Mouse (Mus musculus) ovary, postnatal 14 days (tissue): Measurements from ENCODE around the gene Map4k1.

ENCODE experiments used
- DNase-seq: peaks from one replicate; pipeline ENCODE4 v3.0.0; 2022; ENCODE audit warnings: low spot score

Gene Map4k1

GRCm38 (mm10) chr7:28977556-28977955, 4.3 kb upstream of the Map4k1 start:
- DNase-seq = no peak

- no peak for DNase-seq
Measured at GRCm38 (mm10) chr7:28982274-28983013, 594 bp downstream of the Map4k1 start.

DNA sequence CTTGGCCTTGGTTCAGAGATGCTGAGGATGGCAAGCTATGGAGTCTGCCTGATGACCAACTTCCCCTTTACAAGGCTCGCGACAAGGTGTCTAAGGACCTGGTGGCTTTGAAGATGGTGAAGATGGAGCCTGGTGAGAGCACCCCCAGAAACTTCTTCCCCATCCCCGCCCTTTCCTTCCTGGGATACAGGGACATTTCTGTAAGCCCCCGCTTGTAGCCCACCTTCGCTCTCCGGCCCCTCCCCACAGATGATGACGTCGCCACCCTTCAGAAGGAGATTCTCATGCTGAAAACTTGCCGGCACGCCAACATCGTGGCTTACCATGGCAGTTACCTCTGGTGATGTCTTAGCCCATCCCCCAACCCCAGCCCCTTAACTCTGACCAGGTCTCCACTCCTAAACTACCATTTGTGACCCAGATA, 1.3 kb downstream of the Map4k1 start:
- DNase-seq = no peak

DNA sequence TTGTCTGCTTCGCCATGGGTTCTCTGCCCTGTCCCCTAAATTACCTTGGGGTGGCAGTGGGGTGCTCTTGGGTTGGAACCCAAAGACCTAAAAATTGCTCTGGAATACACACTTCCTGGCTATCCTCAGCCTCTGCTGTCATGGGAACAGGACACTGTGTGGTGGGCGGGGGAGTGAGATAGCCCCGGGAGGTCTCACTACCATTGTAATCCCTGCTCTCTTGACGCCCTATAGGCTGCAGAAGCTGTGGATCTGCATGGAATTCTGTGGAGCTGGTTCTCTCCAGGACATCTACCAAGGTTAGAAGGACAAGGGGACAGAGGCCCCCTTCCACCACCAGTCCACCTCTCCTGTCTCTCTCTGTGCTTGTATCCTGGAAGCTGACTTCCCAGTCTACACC, 2.0 kb downstream of the Map4k1 start:
- no peak for DNase-seq

- no peak for DNase-seq
Measured at GRCm38 (mm10) chr7:28984452-28984851, 2.6 kb downstream of the Map4k1 start.

DNA sequence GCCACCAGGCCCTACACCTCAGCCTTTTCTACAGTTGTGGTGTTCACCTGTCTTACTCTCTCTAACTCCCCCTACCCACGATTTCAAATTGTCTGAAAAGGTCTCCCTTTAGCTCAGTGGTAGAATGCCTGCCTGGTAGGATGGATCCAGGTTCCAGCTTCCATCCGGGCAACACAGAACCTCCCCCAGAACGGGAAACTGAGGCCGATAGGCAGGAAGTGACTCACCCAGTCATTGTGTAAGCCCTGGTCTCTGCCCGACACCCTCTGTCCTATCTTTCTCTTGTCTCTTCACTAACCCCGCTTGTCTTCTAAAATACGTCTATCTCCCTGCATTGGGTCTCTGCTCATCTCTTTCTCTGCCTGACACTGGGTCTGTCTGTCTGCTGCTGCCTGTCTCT, 3.4 kb downstream of the Map4k1 start:
- DNase-seq = no peak

DNA sequence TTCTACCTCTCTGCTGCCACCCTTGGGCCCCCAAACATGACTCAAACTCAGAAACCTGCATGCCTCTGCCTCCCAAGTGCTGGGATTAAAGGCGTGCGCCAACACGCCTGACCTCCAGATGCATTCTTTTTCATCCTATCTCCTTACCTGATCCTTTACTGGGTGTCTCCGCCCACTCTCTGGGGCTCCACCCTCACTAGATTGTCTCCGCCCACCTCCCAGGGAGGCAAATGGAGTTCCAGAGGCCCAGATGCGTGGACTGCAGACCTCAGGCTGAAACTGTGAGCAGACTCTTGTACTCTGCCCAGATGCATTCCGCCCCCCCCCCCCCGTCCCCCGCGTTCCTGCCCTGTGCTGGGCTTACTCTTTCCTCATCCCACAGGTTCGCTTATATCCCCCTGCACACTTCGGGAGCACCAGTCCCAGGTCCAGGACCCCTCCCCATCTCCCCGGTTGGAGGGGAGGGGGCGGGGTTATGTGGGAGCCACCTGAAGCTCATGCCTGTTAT, 9.0 kb downstream of the Map4k1 start:
- DNase-seq = no peak

DNA sequence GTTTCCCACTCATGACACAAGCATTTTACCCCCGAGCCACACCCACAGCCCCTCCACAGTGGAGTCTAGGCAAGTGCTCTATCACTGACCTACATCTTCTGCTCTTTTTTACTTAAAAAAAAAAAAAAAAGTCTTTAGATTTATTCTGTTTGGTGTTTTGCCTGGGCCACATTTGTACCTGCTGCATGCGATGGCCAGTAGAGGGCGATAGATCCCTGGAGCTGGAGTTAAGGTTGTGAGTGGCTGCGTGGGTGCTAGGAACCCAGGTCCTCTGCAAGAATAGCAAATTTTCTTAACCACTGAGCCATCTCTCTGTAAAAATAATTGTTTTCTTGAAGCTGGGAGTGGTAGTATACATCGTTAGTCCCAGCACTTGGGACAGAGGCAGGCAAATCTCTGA, 9.8 kb downstream of the Map4k1 start:
- no peak for DNase-seq

DNA sequence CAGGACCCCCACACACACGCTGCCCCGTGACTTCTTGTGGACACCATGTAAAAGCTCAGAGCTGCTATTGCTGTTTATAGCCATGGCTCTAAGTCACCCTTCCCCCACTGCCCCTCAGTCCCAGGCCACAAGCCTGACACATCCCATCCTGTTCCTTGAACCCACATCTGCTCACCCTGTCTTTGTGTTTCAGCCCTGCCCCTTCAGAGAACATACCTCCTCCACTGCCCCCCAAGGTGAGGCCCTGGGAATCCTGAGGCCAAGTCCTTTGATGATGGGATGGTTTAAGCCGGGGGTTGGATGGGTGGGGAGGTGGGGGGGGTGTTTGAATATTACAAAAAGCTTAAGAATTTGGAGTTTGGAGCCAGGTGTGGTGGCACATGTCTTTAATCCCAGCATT, 11.1 kb downstream of the Map4k1 start:
- no peak for DNase-seq

DNA sequence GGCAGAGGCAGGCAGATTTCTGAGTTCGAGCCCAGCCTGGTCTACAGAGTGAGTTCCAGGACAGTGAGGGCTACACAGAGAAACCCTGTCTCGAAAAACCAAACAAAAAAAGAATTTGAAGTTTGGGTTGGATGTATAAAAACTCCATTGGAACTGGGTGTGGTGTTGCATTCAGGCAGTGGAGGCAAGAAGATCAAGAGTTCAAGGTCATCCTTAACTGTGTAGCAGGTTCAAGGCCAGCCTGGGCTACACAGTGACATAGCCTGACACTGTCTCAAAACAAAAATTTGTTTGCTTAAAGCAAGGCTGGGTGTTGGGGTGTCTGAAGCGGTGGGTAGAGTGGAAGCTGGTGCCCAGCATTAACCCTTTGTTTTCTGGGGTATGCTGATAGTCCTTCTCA, 11.6 kb downstream of the Map4k1 start:
- no peak for DNase-seq

DNA sequence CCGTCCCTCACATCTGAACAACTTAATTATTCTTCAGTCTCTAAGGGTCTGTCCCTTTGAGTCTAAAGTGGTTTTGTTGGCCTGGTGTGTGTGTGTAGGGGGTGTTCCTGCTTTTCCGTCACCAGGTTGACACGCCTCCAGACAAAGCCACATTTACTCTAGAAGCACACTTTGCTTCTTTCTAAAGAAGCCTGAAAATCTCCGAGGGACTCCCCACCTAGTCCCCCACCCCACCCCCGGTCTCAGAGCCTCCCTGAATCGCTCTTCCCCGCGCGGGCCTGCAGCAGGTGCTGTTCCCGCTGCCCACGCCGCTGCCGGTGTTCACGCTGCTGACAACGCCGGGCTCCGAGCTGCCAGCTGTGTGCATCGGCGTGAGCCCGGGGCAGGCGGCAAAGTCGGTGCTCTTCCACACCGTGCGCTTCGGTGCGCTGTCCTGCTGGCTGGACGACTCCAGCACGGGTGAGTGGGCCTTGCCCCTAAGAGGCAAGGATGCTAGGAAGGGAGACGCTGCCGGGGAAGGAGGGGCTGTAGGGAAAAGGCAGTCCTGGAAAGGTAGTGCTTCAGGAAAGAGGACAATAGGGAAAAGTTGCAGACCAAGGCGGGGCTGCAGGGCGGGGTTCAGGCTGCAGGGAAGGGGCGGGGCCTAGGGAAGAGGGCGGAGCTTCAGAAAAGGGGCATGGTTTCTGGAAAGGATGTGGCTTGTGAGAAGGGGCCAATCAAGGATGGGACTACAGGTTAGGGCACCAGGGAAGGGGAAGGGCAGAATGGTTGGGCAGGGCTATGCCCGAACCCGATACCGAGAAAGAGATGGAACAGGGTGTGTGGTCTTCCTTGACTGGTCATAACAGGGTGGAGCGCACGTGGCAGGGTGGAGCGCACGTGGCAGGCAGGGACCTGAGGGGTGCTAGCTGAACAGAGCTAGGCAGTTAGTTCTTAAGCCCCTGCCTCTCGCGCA, 19.1 kb downstream of the Map4k1 start:
- peak; percentile 58 for DNase-seq

- no peak for DNase-seq
Measured at GRCm38 (mm10) chr7:29007224-29008101, 25.6 kb downstream of the Map4k1 start.

DNA sequence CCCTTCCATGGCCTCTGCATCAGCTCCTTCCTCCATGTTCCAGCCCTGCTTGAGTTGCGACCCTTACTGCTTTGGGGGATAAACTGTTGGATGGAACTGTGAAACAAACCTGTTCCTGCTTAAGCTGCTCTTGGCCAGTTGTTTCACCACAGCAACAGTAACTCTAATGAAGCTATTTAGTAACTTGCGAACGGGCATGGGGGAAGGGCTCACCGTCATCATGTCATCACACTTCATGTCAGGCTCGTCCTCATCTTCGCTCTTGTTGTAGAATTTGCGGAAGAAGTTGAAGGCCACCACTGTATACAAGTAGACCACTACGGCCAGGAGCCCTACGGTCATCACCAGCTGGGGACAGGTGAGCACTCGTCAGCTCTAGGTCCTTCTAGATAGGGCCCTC, 26.3 kb downstream of the Map4k1 start:
- no peak for DNase-seq

GRCm38 (mm10) chr7:29008714-29009113, 26.9 kb downstream of the Map4k1 start:
- no peak for DNase-seq

DNA sequence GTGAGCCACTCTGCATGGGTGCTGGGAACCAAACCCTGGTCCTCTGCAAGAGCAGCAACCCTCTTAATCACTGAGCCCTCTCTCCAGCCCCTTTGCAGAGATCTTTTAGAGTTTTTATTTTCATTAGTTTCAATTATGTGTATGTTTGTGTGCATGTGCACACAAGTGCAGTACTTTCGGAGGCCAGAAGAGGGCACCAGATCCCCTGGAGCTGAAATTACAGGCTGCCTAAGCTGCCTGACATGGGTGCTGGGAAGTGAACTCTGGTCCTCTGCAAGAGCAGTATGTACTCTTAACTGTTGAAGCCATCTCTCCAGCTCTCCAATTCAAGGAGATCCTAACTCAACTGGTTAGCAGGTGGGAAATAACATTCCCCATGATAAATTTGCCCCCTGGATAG, 33.1 kb downstream of the Map4k1 start:
- no peak for DNase-seq

- DNase-seq = no peak
Measured at GRCm38 (mm10) chr7:29016440-29016839, 34.6 kb downstream of the Map4k1 start.

- no peak for DNase-seq
Measured at GRCm38 (mm10) chr7:29017222-29017621, 35.4 kb downstream of the Map4k1 start.

DNA sequence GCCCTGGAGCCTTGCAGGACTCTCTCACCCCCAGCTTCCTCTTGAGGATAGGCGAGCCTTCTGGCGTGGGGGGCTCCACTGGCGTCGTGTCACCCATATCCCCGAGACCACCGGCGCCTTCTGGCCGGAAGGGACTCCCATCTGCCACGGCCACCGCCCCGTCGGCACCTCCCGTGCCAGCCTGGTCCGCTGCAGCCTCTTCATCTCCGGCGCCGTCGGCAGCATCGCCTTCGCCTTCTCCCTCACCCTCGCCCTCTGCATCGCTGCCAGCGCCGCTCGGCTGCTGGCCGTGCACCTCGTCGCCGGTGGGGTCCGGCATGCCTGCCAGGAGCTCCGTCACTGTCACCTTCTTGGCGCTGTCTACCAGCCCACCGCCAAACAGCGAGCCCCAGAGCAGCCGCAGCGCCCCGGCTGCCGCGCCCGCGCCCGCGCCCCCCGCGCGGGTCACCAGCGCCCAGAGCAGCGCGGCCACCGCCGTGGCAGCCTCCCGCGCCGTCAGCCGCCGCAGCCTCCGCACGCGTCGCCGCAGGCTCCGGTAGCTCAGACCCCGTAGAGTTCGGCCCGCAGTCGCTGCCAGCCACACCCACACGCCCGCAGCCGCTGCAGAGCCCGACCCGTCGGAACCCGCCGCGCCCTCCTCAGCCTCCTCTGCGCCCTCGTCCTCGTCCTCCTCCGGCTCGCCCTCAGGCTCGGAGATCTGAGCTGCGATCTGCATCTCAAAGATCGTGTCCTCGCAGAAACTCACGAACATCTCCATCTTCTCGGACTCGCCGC, 37.8 kb downstream of the Map4k1 start:
- no peak for DNase-seq

- DNase-seq = no peak
Measured at GRCm38 (mm10) chr7:29022479-29022878, 40.6 kb downstream of the Map4k1 start.

- DNase-seq = no peak
Measured at GRCm38 (mm10) chr7:29023514-29023913, 41.7 kb downstream of the Map4k1 start.

DNA sequence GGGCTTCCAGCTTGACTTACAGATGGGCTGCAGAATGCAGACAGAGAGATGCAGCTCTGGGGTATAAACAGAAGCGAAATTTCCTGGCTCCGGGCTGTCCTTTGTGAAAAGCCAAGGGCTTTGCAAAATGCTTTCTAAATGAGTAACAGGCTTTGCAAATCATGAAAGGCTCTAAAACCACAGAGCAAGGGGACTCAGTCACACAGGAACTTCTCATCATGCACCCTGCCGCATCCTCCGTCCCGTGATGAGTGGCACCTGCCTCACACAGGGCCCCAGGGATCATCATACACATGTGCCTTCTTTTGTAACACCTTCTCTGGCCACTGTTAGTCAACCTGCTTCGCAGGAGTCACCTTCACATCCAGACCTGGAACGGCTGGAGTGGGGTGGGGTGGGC, 43.7 kb downstream of the Map4k1 start:
- DNase-seq = no peak
